Mouse (Mus musculus): ENCODE measurements at regions not wholly inside any gene's neighbourhood (a gene's known extent, or its start where the extent isn't known, plus 50 kb on each side); places are given as distances from the start of the nearest gene placed in this dataset.
"Not testable (repeated sequence)": the region's sequence is repeated elsewhere in the genome, so short reads cannot be mapped to it uniquely, and the experiment has no call there.

DNA sequence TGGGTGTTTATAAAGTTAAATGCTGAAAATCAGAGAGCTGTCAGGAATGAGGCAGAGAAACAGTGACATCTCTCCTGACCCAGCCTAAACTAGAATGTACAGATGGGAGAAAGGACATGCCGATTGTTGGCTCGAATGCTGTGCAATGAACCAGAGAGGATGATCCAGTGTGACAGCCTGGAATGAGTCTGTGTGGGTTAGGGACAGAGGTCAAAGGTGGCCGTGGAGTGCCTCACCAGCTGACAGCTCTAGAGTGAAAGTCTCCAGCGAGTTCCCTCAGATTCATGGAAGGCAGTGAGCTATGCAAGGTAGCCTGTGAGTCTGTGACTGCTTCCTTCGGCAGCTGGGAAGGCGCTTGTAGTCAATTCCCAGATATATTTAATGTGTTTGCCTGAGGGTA, 663.9 kb downstream of the Cdh8 start:
- H3K4me1 ChIP-seq: peaks cover 11% of the 10 kb centered on the region
- no peak overlapping the region for H3K4me3 ChIP-seq
- no peak overlapping the region for H3K27ac ChIP-seq (replicated peaks)
- H3K27me3 ChIP-seq (replicated peaks; ENCODE audit: low read depth, poor library complexity, severe bottlenecking): no peaks in the 10 kb centered on the region
- WGBS: 18% methylated on average over 6 of the region's 6 CpGs
- H3K9me3 ChIP-seq: no peaks in the 10 kb centered on the region
- H3K36me3 ChIP-seq (replicated peaks): no peaks in the 10 kb centered on the region
- DNase-seq (ENCODE audit: low spot score): peak; percentile 54

GRCm38 (mm10) chr8:98707753-98708152, 708.5 kb downstream of the Cdh8 start:
- no peaks in the 10 kb centered on the region for H3K4me1 ChIP-seq
- no peaks in the 10 kb centered on the region for H3K36me3 ChIP-seq (replicated peaks)
- H3K4me3 ChIP-seq: no peak overlapping the region
- DNase-seq (ENCODE audit: low spot score): no peak
- H3K9me3 ChIP-seq: no peaks in the 10 kb centered on the region
- H3K27me3 ChIP-seq (replicated peaks; ENCODE audit: low read depth, poor library complexity, severe bottlenecking): no peaks in the 10 kb centered on the region
- no peak overlapping the region for H3K27ac ChIP-seq (replicated peaks)
- 89% methylated on average over 1 of the region's 1 CpGs for WGBS

- no peaks in the 10 kb centered on the region for H3K9me3 ChIP-seq
- H3K27ac ChIP-seq (replicated peaks): no peak overlapping the region
- 38% methylated on average over 4 of the region's 4 CpGs for WGBS
- H3K36me3 ChIP-seq (replicated peaks): no peaks in the 10 kb centered on the region
- H3K4me3 ChIP-seq: no peak overlapping the region
- H3K4me1 ChIP-seq: no peaks in the 10 kb centered on the region
- H3K27me3 ChIP-seq (replicated peaks; ENCODE audit: low read depth, poor library complexity, severe bottlenecking): no peaks in the 10 kb centered on the region
- DNase-seq (ENCODE audit: low spot score): no peak
These were observed 710.1 kb downstream of the Cdh8 start for GRCm38 (mm10) chr8:98706122-98706521.

DNA sequence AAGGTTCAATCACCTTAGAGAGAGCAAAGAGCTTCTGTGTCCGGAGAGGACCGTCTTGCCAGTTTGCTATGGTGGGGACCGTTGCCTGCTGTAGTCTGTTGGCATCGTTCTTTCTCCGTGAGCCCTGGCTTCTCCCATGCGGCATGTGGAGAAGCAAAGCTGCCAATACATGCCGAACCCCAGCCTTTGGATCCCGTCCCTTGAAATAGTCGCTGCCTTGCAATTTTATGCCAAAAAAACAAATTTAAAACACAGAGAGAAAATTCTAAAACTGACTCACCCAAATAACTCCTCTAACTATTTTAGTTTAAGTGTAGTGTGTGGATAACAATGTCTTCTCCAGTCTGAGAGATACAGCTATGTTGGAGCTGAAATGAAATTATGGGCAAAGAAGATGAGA, 731.1 kb downstream of the Cdh8 start:
- Histone ChIP-seq H3K36me3 (replicated peaks) (no peaks in the 10 kb centered on the region), H3K9me3 (no peaks in the 10 kb centered on the region), H3K4me1 (no peaks in the 10 kb centered on the region), H3K4me3 (no peak overlapping the region), H3K27me3 (replicated peaks; ENCODE audit: low read depth, poor library complexity, severe bottlenecking) (no peaks in the 10 kb centered on the region), H3K27ac (replicated peaks) (no peak overlapping the region)
- no peak for DNase-seq (ENCODE audit: low spot score)
- 94% methylated on average over 9 of the region's 9 CpGs for WGBS

DNA sequence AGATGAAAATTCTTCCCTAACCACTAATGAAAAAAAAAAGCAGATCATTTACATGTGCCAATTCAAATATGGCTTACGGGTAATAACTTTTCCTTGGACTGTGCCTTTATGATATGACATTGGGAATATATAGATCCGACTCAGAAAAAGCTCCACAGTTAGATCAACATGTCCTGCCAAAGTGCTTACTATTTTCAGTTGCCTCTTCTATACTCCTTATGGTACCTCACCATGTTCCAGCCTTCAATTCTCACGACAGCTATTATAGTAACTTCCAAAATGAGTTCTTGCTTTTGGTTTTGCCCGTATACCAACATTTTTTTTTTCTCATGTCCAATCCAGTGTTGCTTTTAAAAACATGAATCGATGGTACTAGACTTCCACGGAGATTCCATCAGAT, 731.7 kb downstream of the Cdh8 start:
- DNase-seq (ENCODE audit: low spot score): no peak
- Histone ChIP-seq H3K36me3 (replicated peaks) (no peaks in the 10 kb centered on the region), H3K4me1 (no peaks in the 10 kb centered on the region), H3K9me3 (no peaks in the 10 kb centered on the region), H3K27ac (replicated peaks) (no peak overlapping the region), H3K27me3 (replicated peaks; ENCODE audit: low read depth, poor library complexity, severe bottlenecking) (no peaks in the 10 kb centered on the region), H3K4me3 (no peak overlapping the region)
- WGBS: 94% methylated on average over 6 of the region's 6 CpGs

DNA sequence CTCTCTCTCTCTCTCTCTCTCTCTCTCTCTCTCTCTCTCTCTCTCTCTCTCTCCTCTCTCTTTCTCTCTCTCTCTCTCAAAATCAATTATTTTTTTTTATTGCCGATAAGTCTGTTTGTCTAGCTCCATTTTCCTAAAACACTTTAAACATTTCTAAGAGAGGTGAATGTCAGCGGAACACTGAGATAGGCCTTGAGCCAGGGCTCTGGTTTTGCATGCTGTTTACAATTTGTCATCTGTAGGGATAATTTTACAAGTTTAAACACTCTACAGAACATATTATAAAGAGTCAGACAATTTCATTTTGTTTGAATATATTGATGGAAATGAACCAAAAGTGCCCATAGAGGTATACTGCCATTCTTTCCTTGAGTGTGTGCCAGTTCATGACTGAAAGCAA, 736.2 kb downstream of the Cdh8 start:
- no peak for DNase-seq (ENCODE audit: low spot score)
- Histone ChIP-seq H3K36me3 (replicated peaks) (no peaks in the 10 kb centered on the region), H3K4me1 (no peaks in the 10 kb centered on the region), H3K9me3 (no peaks in the 10 kb centered on the region), H3K27ac (replicated peaks) (no peak overlapping the region), H3K27me3 (replicated peaks; ENCODE audit: low read depth, poor library complexity, severe bottlenecking) (no peaks in the 10 kb centered on the region), H3K4me3 (no peak overlapping the region)
- WGBS: 93% methylated on average over 2 of the region's 2 CpGs

DNA sequence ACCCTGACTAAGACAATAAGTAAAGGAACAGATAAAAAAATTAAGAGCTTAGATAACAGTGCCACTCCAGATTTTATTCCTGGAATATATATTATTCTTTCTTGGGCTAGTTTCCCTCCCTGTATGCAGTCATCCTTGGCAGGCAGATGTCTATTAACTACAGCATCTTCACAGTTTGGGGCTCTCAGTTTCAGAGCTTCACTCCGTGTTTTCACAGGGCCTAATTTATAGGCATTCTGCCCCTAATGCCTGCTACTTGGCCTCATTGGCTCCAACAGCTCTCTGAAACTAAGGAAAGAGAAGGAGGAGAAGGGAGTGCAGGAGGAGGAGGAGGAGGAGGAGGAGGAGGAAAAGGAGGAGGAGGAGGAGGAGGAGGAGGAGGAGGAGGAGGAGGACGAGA, 757.0 kb downstream of the Cdh8 start:
- no peaks in the 10 kb centered on the region for H3K4me1 ChIP-seq
- H3K9me3 ChIP-seq: no peaks in the 10 kb centered on the region
- no peak for DNase-seq (ENCODE audit: low spot score)
- no peak overlapping the region for H3K27ac ChIP-seq (replicated peaks)
- H3K4me3 ChIP-seq: no peak overlapping the region
- H3K36me3 ChIP-seq (replicated peaks): no peaks in the 10 kb centered on the region
- 61% methylated on average over 2 of the region's 2 CpGs for WGBS
- H3K27me3 ChIP-seq (replicated peaks; ENCODE audit: low read depth, poor library complexity, severe bottlenecking): no peaks in the 10 kb centered on the region

GRCm38 (mm10) chr8:98652316-98652715, 764.0 kb downstream of the Cdh8 start:
- not testable (repeated sequence) for H3K27me3 ChIP-seq (replicated peaks; ENCODE audit: low read depth, poor library complexity, severe bottlenecking); H3K9me3 ChIP-seq; H3K4me1 ChIP-seq; DNase-seq (ENCODE audit: low spot score); H3K36me3 ChIP-seq (replicated peaks); H3K27ac ChIP-seq (replicated peaks); H3K4me3 ChIP-seq
- 82% methylated on average over 4 of the region's 4 CpGs for WGBS

DNA sequence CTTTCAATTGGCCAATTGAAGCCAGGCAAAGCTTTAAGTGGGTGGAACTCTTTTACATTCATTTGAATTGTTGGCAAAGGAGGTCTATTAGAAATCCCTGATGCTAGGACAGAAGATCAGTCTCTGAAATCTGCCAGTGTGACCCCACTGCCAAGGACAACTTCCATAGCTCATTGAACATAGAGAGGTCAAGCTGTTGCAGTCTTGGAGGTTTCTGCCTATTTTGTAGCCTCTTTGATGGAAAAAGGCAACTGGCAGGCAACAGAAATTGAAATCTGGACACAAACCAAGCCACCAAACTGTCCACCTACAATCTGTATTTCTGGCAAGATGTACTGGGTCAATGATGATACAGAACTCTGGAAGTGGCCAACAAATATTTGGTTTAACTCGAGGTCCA, 765.3 kb downstream of the Cdh8 start:
- no peaks in the 10 kb centered on the region for H3K4me1 ChIP-seq
- 80% methylated on average over 1 of the region's 1 CpGs for WGBS
- no peaks in the 10 kb centered on the region for H3K36me3 ChIP-seq (replicated peaks)
- no peaks in the 10 kb centered on the region for H3K27me3 ChIP-seq (replicated peaks; ENCODE audit: low read depth, poor library complexity, severe bottlenecking)
- H3K27ac ChIP-seq (replicated peaks): no peak overlapping the region
- no peaks in the 10 kb centered on the region for H3K9me3 ChIP-seq
- DNase-seq (ENCODE audit: low spot score): no peak
- no peak overlapping the region for H3K4me3 ChIP-seq

GRCm38 (mm10) chr8:98628151-98628550, 788.1 kb downstream of the Cdh8 start:
- no peak overlapping the region for H3K4me3 ChIP-seq

DNA sequence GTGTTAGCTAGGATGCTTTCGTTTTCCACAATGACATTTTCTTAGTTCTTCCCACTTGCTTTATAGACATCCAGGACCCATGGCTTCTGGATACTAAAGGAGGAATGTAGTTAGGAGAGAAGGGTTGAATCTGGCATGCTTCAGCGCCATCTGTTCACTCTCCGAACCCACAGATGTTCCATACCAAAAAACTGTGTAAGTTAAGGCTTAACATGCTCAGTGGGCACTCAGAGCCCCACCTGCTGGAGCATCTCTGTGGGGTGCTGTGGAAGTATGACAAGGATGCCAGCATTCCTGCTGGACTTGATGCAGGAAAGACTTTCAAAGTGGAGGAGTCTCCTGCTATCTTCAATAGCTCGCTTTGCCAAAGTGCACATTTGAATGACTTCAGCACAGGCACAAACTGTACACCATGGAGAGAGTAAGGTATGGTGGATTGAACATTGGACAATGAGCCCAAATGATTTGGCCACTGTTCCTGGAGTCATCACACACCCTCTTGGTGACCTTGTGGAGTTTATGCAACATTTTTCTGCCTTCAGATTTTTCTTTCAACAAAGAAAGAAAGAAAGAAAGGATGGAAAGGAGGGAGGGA, 802.3 kb downstream of the Cdh8 start:
- Histone ChIP-seq H3K27me3 (replicated peaks; ENCODE audit: low read depth, poor library complexity, severe bottlenecking) (no peaks in the 10 kb centered on the region), H3K27ac (replicated peaks) (no peak overlapping the region), H3K9me3 (no peaks in the 10 kb centered on the region), H3K4me3 (no peak overlapping the region), H3K4me1 (no peaks in the 10 kb centered on the region), H3K36me3 (replicated peaks) (no peaks in the 10 kb centered on the region)
- 92% methylated on average over 4 of the region's 4 CpGs for WGBS
- no peak for DNase-seq (ENCODE audit: low spot score)

More at GRCm38 (mm10) chr8:98628151-98628550, 788.1 kb downstream of the Cdh8 start:
- Histone ChIP-seq H3K4me1 (no peaks in the 10 kb centered on the region), H3K9me3 (no peaks in the 10 kb centered on the region), H3K27me3 (replicated peaks; ENCODE audit: low read depth, poor library complexity, severe bottlenecking) (no peaks in the 10 kb centered on the region), H3K27ac (replicated peaks) (no peak overlapping the region), H3K36me3 (replicated peaks) (no peaks in the 10 kb centered on the region)
- DNase-seq (ENCODE audit: low spot score): no peak
- WGBS: 91% methylated on average over 5 of the region's 5 CpGs

GRCm38 (mm10) chr8:98572597-98573514, 843.4 kb downstream of the Cdh8 start:
- no peak overlapping the region for H3K27ac ChIP-seq (replicated peaks)
- H3K27me3 ChIP-seq (replicated peaks; ENCODE audit: low read depth, poor library complexity, severe bottlenecking): no peaks in the 10 kb centered on the region
- no peaks in the 10 kb centered on the region for H3K4me1 ChIP-seq
- H3K9me3 ChIP-seq: no peaks in the 10 kb centered on the region
- no peak overlapping the region for H3K4me3 ChIP-seq
- no peaks in the 10 kb centered on the region for H3K36me3 ChIP-seq (replicated peaks)
- no peak for DNase-seq (ENCODE audit: low spot score)
- WGBS: 58% methylated on average over 6 of the region's 6 CpGs

DNA sequence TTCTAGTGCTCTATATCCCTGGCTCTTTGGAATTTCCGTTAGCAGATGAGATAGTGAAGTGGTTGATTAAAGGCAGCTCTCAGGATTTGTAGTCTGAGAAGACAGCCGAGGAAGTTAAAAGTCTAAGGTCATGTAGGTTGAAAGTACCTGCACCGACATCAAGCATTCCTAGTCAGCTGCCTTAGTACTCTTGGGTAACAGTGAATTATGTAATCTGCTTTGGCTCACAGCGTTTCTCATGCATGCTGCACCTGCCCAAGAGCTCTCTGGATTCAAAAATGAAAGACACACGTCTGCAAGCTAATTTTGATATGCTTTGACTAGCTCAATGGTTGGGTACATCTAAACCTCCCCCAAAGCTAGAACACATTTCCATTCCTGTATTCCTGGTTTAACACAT, 849.6 kb downstream of the Cdh8 start:
- no peak for DNase-seq (ENCODE audit: low spot score)
- no peaks in the 10 kb centered on the region for H3K27me3 ChIP-seq (replicated peaks; ENCODE audit: low read depth, poor library complexity, severe bottlenecking)
- WGBS: 77% methylated on average over 5 of the region's 5 CpGs

More for the DNA sequence above, 849.6 kb downstream of the Cdh8 start:
- H3K36me3 ChIP-seq (replicated peaks): no peaks in the 10 kb centered on the region
- H3K9me3 ChIP-seq: no peaks in the 10 kb centered on the region
- no peak overlapping the region for H3K4me3 ChIP-seq
- no peak overlapping the region for H3K27ac ChIP-seq (replicated peaks)
- no peaks in the 10 kb centered on the region for H3K4me1 ChIP-seq
